26 mouse cellular contexts compared by ENCODE assay signal in the genomic region with DNA sequence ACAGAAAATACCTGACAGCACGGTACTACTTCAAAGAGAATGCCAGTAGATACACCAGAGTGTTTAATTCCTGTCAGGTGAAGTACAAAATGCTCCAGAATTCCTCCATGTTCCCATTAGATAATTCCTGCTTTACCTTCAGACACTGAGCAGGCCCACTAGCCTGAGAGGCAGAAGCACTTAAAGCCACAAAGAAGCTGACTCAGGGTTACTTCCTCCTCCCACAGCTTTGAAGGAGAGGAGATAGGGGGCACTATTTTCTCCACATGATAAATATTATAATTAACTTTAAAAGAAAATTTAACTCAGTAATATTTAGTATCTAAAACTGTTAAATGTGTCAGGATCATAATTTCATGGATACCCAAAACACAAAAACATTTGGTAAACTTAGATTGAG.
DNase-seq lines count a peak whose midpoint lies in the region; ATAC-seq and TF ChIP-seq lines count a peak whose summit lies in the region.
"Had no signal": no experiment of that assay in that cellular context is flagged by ENCODE, and none has a peak within 500 bp of the region (broad histone marks: within the 10 kb centered on the region; RNA-seq: fewer than 3 reads in every experiment).

No protein-coding gene starts in this region.

- no peak overlapping the region for H3K27ac ChIP-seq in ES-E14 (ENCODE audit: insufficient read depth, low read depth, low read length, poor library complexity, severe bottlenecking)
- H3K27ac ChIP-seq: forebrain, embryonic 10.5 days; forebrain, embryonic 13.5 days; heart, embryonic 15.5 days; hindbrain, embryonic 12.5 days; hindbrain, embryonic 15.5 days had no signal

- peak; percentile 10 for DNase-seq in lung, postnatal 36 days
- DNase-seq in lung, postnatal 10 days = no peak
- no peak for DNase-seq in ES-E14 (ENCODE audit: low read depth, low spot score)
- peak; percentile 5 for DNase-seq in c-Kit-positive CD71-negative TER-119-negative erythroid progenitor cells, embryonic 14.5 days (ENCODE audit: low read depth)
- DNase-seq in gastrocnemius, postnatal 36 days = no peak
- no peak for DNase-seq in urinary bladder, postnatal 36 days (ENCODE audit: low spot score in 2 of 2)
- DNase-seq in urinary bladder, adult 18-20 months (ENCODE audit: low spot score in 2 of 2) = no peak
- DNase-seq: adrenal gland, postnatal 10 days; adrenal gland, postnatal 36 days; cerebellum, adult 11-12 months; cerebellum, adult 8-10 months; cerebellum, postnatal 14 days; gastrocnemius, postnatal 10 days; heart, adult 18-20 months; heart, postnatal 14 days; heart, postnatal 4 days had no signal

- H3K36me3 ChIP-seq in ES-E14 (ENCODE audit: control insufficient read depth, insufficient read depth, low read length, poor library complexity, severe bottlenecking) = no peaks in the 10 kb centered on the region; the same call in 1 of the 2 replicates

- no peak overlapping the region for H3K4me3 ChIP-seq in ES-E14 (ENCODE audit: insufficient read depth in 1 of 2, low read depth in 1 of 2, low read length in 2 of 2, poor library complexity in 1 of 2, severe bottlenecking in 1 of 2)
- H3K4me3 ChIP-seq: forebrain, embryonic 10.5 days; forebrain, embryonic 13.5 days; heart, embryonic 12.5 days; heart, embryonic 15.5 days; hindbrain, embryonic 12.5 days; hindbrain, embryonic 15.5 days had no signal

- H3K9me3 ChIP-seq in ES-E14 (ENCODE audit: control insufficient read depth, insufficient read depth, low read depth, low read length) = no peaks in the 10 kb centered on the region
- H3K9me3 ChIP-seq: forebrain, embryonic 10.5 days; forebrain, embryonic 13.5 days; heart, embryonic 12.5 days; heart, embryonic 15.5 days; hindbrain, embryonic 12.5 days; hindbrain, embryonic 15.5 days had no signal

- intact Hi-C loops in gastrocnemius, postnatal 36 days (cut with DNase I) = no loop called here

- ATAC-seq in megakaryocyte progenitor cell, adult 5-6 weeks (replicated peaks; ENCODE audit: poor library complexity) = peak; percentile 48
- ATAC-seq: forebrain, embryonic 13.5 days; forebrain, embryonic 16.5 days; intestine, postnatal 0 days; Patski had no signal

- in situ Hi-C loops in ES-E14 (cut with MboI; ENCODE audit: low sequenced_read_pairs in 2 of 2, unreplicated experiment in 2 of 2) = no loop called here

- no peaks in the 10 kb centered on the region for H3K4me1 ChIP-seq in ES-E14 (ENCODE audit: control insufficient read depth in 2 of 2, insufficient read depth in 2 of 2, low read length in 2 of 2, poor library complexity in 1 of 2)
- H3K4me1 ChIP-seq: forebrain, embryonic 10.5 days; forebrain, embryonic 13.5 days; heart, embryonic 12.5 days; heart, embryonic 15.5 days; hindbrain, embryonic 12.5 days; hindbrain, embryonic 15.5 days had no signal

- H3K9ac ChIP-seq in ES-E14 (ENCODE audit: insufficient read depth, low read depth, low read length, poor library complexity, severe bottlenecking) = no peak overlapping the region
- H3K9ac ChIP-seq: forebrain, embryonic 13.5 days; heart, embryonic 12.5 days; heart, embryonic 15.5 days; hindbrain, embryonic 12.5 days; hindbrain, embryonic 15.5 days had no signal

TF ChIP-seq in ES-E14, 5 proteins besides CTCF, POLR2A, EP300 and RAD21:
- TF ChIP-seq ZNF384 (IDR thresholded peaks at IDR 0.05; ENCODE audit: low read depth, low read length) (no peak), HCFC1 (IDR thresholded peaks at IDR 0.05; ENCODE audit: borderline replicate concordance, insufficient read depth, low read length) (no peak), MAFK (IDR thresholded peaks at IDR 0.05; ENCODE audit: insufficient read depth, low read depth, low read length) (peak; percentile 37; the same call in 1 of the 2 replicates), ZC3H11A (IDR thresholded peaks at IDR 0.05; ENCODE audit: borderline replicate concordance, low read depth, low read length) (no peak)

Comparison
In these comparisons a context has a peak if more than half of its experiments do, and no peak if none do; other contexts are left out.
1. DNase-seq: peak in lung, postnatal 36 days (single experiment) and c-Kit-positive CD71-negative TER-119-negative erythroid progenitor cells, embryonic 14.5 days (single experiment); none in lung, postnatal 10 days (single experiment), ES-E14 (single experiment), gastrocnemius, postnatal 36 days (0 of 2), urinary bladder, postnatal 36 days (0 of 2) and urinary bladder, adult 18-20 months (0 of 2).